Mouse (Mus musculus) megakaryocyte, embryonic 14.5 days (primary cell): ENCODE results near the gene Tmem9b.

ENCODE experiments used
- FLI1 ChIP-seq: IDR thresholded peaks from 2 replicates; pipeline ENCODE4 v1.6.1; 2012; ENCODE audit warnings: low read length, inconsistent platforms, mixed read lengths
- GATA1 ChIP-seq: IDR thresholded peaks from 3 replicates; pipeline ENCODE4 v1.6.1; 2012; ENCODE audit warnings: mixed read lengths, low read length, inconsistent platforms, borderline replicate concordance

GRCm38 (mm10) chr7:109704461-109704860 lies 48.2 kb downstream of the Tmem9b start:
- TF ChIP-seq FLI1 (no peak), GATA1 (no peak)
